In the genomic region with DNA sequence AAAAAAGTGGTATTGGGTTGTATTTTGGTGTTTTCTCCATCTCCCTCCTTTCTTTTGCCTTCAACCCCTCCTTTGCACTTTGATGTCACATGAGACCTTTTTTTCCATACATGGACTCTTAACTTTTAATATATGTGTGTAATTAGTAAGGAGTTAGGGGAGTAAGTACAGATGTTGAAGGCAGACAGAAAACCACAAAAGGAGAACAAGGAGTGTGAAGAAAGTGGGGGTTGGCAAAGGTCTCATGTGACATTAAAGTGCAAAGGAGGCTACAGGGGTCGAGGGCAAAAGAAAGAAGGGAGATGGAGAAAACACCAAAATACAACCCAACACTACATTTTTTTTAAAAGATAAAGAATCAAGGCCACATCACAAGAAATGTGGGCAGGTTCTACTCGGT, we compare ENCODE assay signal across 24 mouse cellular contexts. TPM values are rescaled to one million over a fixed set of nuclear protein-coding genes. Genes with fewer than 3 reads are reported as not detected.
A peak's percentile ranks its signal among the peaks of the same experiment; 100 is the strongest.
DNase-seq lines count a peak whose midpoint lies in the region; ATAC-seq and TF ChIP-seq lines count a peak whose summit lies in the region.
"Had no signal": no experiment of that assay in that cellular context is flagged by ENCODE, and none has a peak within 500 bp of the region (broad histone marks: within the 10 kb centered on the region; RNA-seq: fewer than 3 reads in every experiment).

No protein-coding gene starts in this region.

- peaks cover 0 to 8% of the 10 kb centered on the region in 2 experiments; a peak in 1 of 4 replicates for H3K4me1 ChIP-seq in CH12.LX (ENCODE audit: control insufficient read depth in 1 of 2, insufficient read depth in 2 of 2)
- H3K4me1 ChIP-seq in brown adipose tissue, adult 24 weeks (ENCODE audit: control insufficient read depth, insufficient read depth, insufficient read length, low read length), result no peaks in the 10 kb centered on the region
- H3K4me1 ChIP-seq: embryonic facial prominence, embryonic 10.5 days; embryonic facial prominence, embryonic 12.5 days; forebrain, embryonic 13.5 days; forebrain, embryonic 15.5 days had no signal

- H3K4me3 ChIP-seq in CH12.LX (replicated peaks in 1 of 3; ENCODE audit: low read depth in 2 of 3, low read length in 2 of 3, poor library complexity in 1 of 3), result no peak overlapping the region
- H3K4me3 ChIP-seq in brown adipose tissue, adult 24 weeks (ENCODE audit: insufficient read depth, low read depth, low read length), result no peak overlapping the region
- H3K4me3 ChIP-seq in layer of hippocampus, adult 2 months, result no peak overlapping the region
- H3K4me3 ChIP-seq: embryonic facial prominence, embryonic 10.5 days; embryonic facial prominence, embryonic 12.5 days; forebrain, embryonic 13.5 days; forebrain, embryonic 15.5 days had no signal

- in situ Hi-C loops in CH12.LX (cut with MboI; ENCODE audit: low pct_ligation_motif_present, low pct_unique_long_range_greater_than_20kb, low sequenced_read_pairs), result no loop called here

- no peak for TF ChIP-seq POLR2A in CH12.LX (IDR thresholded peaks at IDR 0.05; ENCODE audit: low read depth, low read length)

- H3K9ac ChIP-seq in CH12.LX (ENCODE audit: insufficient read depth, low read depth), result no peak overlapping the region
- H3K9ac ChIP-seq: embryonic facial prominence, embryonic 12.5 days; forebrain, embryonic 13.5 days; forebrain, embryonic 15.5 days; forebrain, postnatal 0 days had no signal

- H3K36me3 ChIP-seq in CH12.LX (replicated peaks in 1 of 2; ENCODE audit: control insufficient read depth in 1 of 2, insufficient read depth in 1 of 2, low read length in 1 of 2), result no peaks in the 10 kb centered on the region
- H3K36me3 ChIP-seq: embryonic facial prominence, embryonic 10.5 days; embryonic facial prominence, embryonic 12.5 days; forebrain, embryonic 15.5 days; G1E had no signal

- TF ChIP-seq RAD21 in CH12.LX (IDR thresholded peaks at IDR 0.05; ENCODE audit: low read depth, low read length), result no peak

- no peak overlapping the region for H3K27ac ChIP-seq in CH12.LX (ENCODE audit: insufficient read depth, low read depth)
- H3K27ac ChIP-seq in brown adipose tissue, adult 24 weeks (replicated peaks; ENCODE audit: low read depth, low read length), result 0 out of 2 replicates have a peak overlapping the region, but pooled peaks have one; percentile 11
- H3K27ac ChIP-seq in layer of hippocampus, adult 2 months, result no peak overlapping the region
- H3K27ac ChIP-seq: embryonic facial prominence, embryonic 10.5 days; embryonic facial prominence, embryonic 12.5 days; forebrain, embryonic 13.5 days; forebrain, embryonic 15.5 days had no signal

- no peaks in the 10 kb centered on the region for H3K27me3 ChIP-seq in CH12.LX (replicated peaks)
- H3K27me3 ChIP-seq: embryonic facial prominence, embryonic 12.5 days; forebrain, embryonic 13.5 days; forebrain, embryonic 15.5 days; Patski had no signal

- H3K4me2 ChIP-seq in CH12.LX (ENCODE audit: insufficient read depth, low read depth, poor library complexity, severe bottlenecking), result no peak overlapping the region
- H3K4me2 ChIP-seq: embryonic facial prominence, embryonic 12.5 days; forebrain, embryonic 13.5 days; forebrain, embryonic 15.5 days had no signal

- TF ChIP-seq CTCF in CH12.LX (conservative IDR thresholded peaks at IDR 0.05 in 1 of 2, IDR thresholded peaks at IDR 0.05 in 1 of 2; ENCODE audit: low read depth in 2 of 2, low read length in 2 of 2), result no peak
- TF ChIP-seq CTCF in layer of hippocampus, adult 2 months (conservative IDR thresholded peaks at IDR 0.05), result no peak

- no peaks in the 10 kb centered on the region for H3K79me2 ChIP-seq in CH12.LX (replicated peaks; ENCODE audit: control insufficient read depth, extremely low read depth, insufficient read depth, poor library complexity, severe bottlenecking)

- dilution Hi-C loops in CH12.LX (cut with MboI; ENCODE audit: extremely low pct_ligation_motif_present, extremely low pct_unique_long_range_greater_than_20kb, low sequenced_read_pairs), result no loop called here

- TF ChIP-seq EP300 in CH12.LX (IDR thresholded peaks at IDR 0.05; ENCODE audit: low read length), result 0 out of 2 replicates have a peak, but pooled peaks have one; percentile 24

- DNase-seq in CH12.LX (ENCODE audit: extremely low read depth), result peak; percentile 12
- DNase-seq in adrenal gland, adult (ENCODE audit: inconsistent age in 2 of 2, low spot score in 1 of 2), result no peak
- DNase-seq in layer of hippocampus, adult 9-11 months, result no peak
- DNase-seq in layer of hippocampus, adult 2 months (ENCODE audit: low spot score in 2 of 2), result no peak
- DNase-seq: adrenal gland, adult 2 months; adrenal gland, postnatal 10 days; adrenal gland, postnatal 25 days; cerebellum, adult 11 months; cerebellum, adult 18-20 months; cerebellum, adult 8-10 months; cerebellum, adult 9-11 months; cerebellum, postnatal 14 days; cerebellum, postnatal 36 days; forebrain, postnatal 0 days had no signal

- no peaks in the 10 kb centered on the region for H3K9me3 ChIP-seq in CH12.LX (replicated peaks; ENCODE audit: low read length)
- H3K9me3 ChIP-seq: embryonic facial prominence, embryonic 10.5 days; embryonic facial prominence, embryonic 12.5 days; forebrain, embryonic 13.5 days; forebrain, embryonic 15.5 days; G1E had no signal

- peak; percentile 44; the same call in 1 of the 2 replicates for ATAC-seq in granulocyte monocyte progenitor cell, adult 5-6 weeks (replicated peaks; ENCODE audit: poor library complexity, severe bottlenecking)
- peak; percentile 70 for ATAC-seq in megakaryocyte progenitor cell, adult 5-6 weeks (replicated peaks; ENCODE audit: poor library complexity)
- ATAC-seq: activated CD4-positive, CD25-positive, alpha-beta regulatory T cell, adult 4 months; forebrain, embryonic 13.5 days; forebrain, embryonic 15.5 days; forebrain, postnatal 0 days; Patski had no signal

TF ChIP-seq in CH12.LX, 34 proteins besides CTCF, POLR2A, EP300 and RAD21:
- TF ChIP-seq TCF12 (IDR thresholded peaks at IDR 0.05; ENCODE audit: low read depth, low read length) (no peak), BHLHE40 (IDR thresholded peaks at IDR 0.05; ENCODE audit: low read depth, low read length) (peak; percentile 18; the same call in 1 of the 2 replicates), MAZ (IDR thresholded peaks at IDR 0.05; ENCODE audit: low read depth, low read length) (no peak)

RNA-seq across cellular contexts. Expression of a gene that starts 49.1 kb away (rescaled TPM):
- total RNA-seq in CH12.LX (2012; rRNA removed), result 0.04 and 0.17 TPM in 2 replicates
- not detected in 2 replicates for total RNA-seq in CH12.LX (2014; rRNA removed)
- polyA plus RNA-seq in CH12.LX (2012; ENCODE audit: insufficient read length, low read depth), result 0.18 and 0.21 TPM in 2 replicates
- polyA plus RNA-seq in brown adipose tissue, adult 24 weeks (2012; ENCODE audit: insufficient read depth, insufficient read length, missing spikeins), result 80.3 and 118 TPM in 2 replicates
- 0.24 TPM in 1 of 2 replicates, not detected in the other for total RNA-seq in granulocyte monocyte progenitor cell, adult 5-6 weeks (2014; fragmentation: Nextera tagmentation)
- total RNA-seq in granulocyte monocyte progenitor cell, adult 5-6 weeks (2017), result not detected in 2 replicates
- 0.10 and 1.6 TPM in 2 replicates for total RNA-seq in megakaryocyte progenitor cell, adult 5-6 weeks (2015)
- 0.12 and 0.17 TPM in 2 replicates for total RNA-seq in megakaryocyte progenitor cell, adult 5-6 weeks (2017)
- 10 to 100 TPM; 17.5 to 17.9 TPM for total RNA-seq in layer of hippocampus, adult 2 months (2021)
- polyA plus RNA-seq: activated CD4-positive, CD25-positive, alpha-beta regulatory T cell, adult 4 months; G1E had no signal

Comparison
In these comparisons a context has a peak if more than half of its experiments do, and no peak if none do; other contexts are left out.
1. RNA of a gene that starts 49.1 kb away (total RNA-seq): 17.5 to 17.9 TPM in layer of hippocampus, adult 2 months; 0.24 TPM in granulocyte monocyte progenitor cell, adult 5-6 weeks, 0.04 to 0.17 TPM in CH12.LX and 0.10 to 1.6 TPM in megakaryocyte progenitor cell, adult 5-6 weeks; every median in the first group is over 4 times any median in the second.